Mouse (Mus musculus) heart, embryonic 15.5 days (tissue): ENCODE measurements around the gene Ksr2. TPM values are rescaled to one million over a fixed set of nuclear protein-coding genes. Genes with fewer than 3 reads are reported as not detected.

Experiments
- ATAC-seq: fragments of 200-750 bp; cut with Nextera tagmentation; replicated peaks from 2 replicates; pipeline ENCODE4 v1.8.0; 2017; ENCODE audit warnings: low read depth, moderate TSS enrichment; ENCODE audit not compliant: insufficient number of reproducible peaks, insufficient read depth, low FRiP score
- H3K27ac ChIP-seq: fragments of 300-500 bp; sonication (generic); 2 replicates; pipeline ENCODE4 v1.5.1; 2015; ENCODE audit warnings: mild to moderate bottlenecking, inconsistent platforms
- H3K27me3 ChIP-seq: fragments of 300-500 bp; sonication (generic); 2 replicates; pipeline ENCODE4 v1.6.1; 2015; ENCODE audit warnings: inconsistent platforms
- H3K36me3 ChIP-seq: fragments of 300-500 bp; sonication (generic); 2 replicates; pipeline ENCODE4 v1.6.1; 2015; ENCODE audit warnings: mild to moderate bottlenecking, inconsistent platforms
- H3K4me1 ChIP-seq: fragments of 300-500 bp; sonication (generic); replicated peaks from 2 replicates; pipeline ENCODE4 v1.6.1; 2015; ENCODE audit warnings: inconsistent platforms
- H3K4me2 ChIP-seq: fragments of 300-500 bp; sonication (generic); 2 replicates; pipeline ENCODE4 v1.6.1; 2015; ENCODE audit warnings: inconsistent platforms, mild to moderate bottlenecking, moderate library complexity
- H3K4me3 ChIP-seq: fragments of 300-500 bp; sonication (generic); 2 replicates; pipeline ENCODE4 v1.5.1; 2015; ENCODE audit warnings: mild to moderate bottlenecking, inconsistent platforms
- H3K9ac ChIP-seq: fragments of 300-500 bp; sonication (generic); 2 replicates; pipeline ENCODE4 v1.6.1; 2015; ENCODE audit warnings: mild to moderate bottlenecking, inconsistent platforms
- H3K9me3 ChIP-seq: fragments of 300-500 bp; sonication (generic); replicated peaks from 2 replicates; pipeline ENCODE4 v1.6.1; 2016; ENCODE audit warnings: inconsistent platforms
- WGBS: fragments of 180-500 bp; shearing (Covaris S2); methylation state at CpG from one replicate; pipeline ENCODE4 v1.1.7; 2015; ENCODE audit warnings: mixed read lengths; 5-methylcytosine and 5-hydroxymethylcytosine counted together
- polyA plus RNA-seq: library from polyadenylated mRNA; unstranded; fragments of >200 nt; fragmentation: Nextera tagmentation; extraction: Ambion mirVana; gene quantifications from 2 replicates; pipeline ENCODE4 v1.2.1, GENCODE M21; 2015

Ksr2 gene
- polyA plus RNA-seq, 1 experiment from 2014 or later = 0.08 TPM

DNA sequence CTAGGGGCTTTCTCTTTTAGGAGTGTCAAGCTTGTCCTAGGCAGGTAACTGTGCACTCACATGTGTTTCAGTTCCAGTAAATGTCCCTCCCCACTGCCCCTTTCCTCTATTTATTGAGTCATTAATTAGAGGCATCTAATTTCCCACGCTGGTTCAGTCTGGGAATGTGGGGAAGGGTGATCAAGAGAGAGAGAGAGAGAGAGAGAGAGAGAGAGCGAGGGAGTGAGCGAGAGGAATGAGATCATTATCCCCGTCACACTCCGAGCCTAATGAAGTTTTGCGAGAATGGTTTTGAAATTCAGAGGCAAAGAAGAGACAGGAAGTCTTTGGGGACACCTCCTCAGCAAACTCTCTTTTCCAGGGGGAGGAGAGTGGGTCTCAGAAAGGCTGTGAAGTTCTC, 117.2 kb downstream of the Ksr2 start:
- Histone ChIP-seq H3K27ac (no peak overlapping the region), H3K4me3 (no peak overlapping the region), H3K27me3 (peaks cover 38% of the 10 kb centered on the region), H3K4me2 (no peak overlapping the region), H3K9me3 (no peaks in the 10 kb centered on the region), H3K4me1 (no peaks in the 10 kb centered on the region), H3K36me3 (no peaks in the 10 kb centered on the region), H3K9ac (no peak overlapping the region)
- ATAC-seq = no peak
- 51% methylated on average over 6 of the region's 6 CpGs for WGBS

- ATAC-seq = no peak
- no peak overlapping the region for H3K4me2 ChIP-seq
- no peak overlapping the region for H3K27ac ChIP-seq
- no peak overlapping the region for H3K4me3 ChIP-seq
- no peak overlapping the region for H3K9ac ChIP-seq
- no peaks in the 10 kb centered on the region for H3K9me3 ChIP-seq
- 70% methylated on average over 3 of the region's 3 CpGs for WGBS
- no peaks in the 10 kb centered on the region for H3K4me1 ChIP-seq
- peaks cover 12% of the 10 kb centered on the region for H3K27me3 ChIP-seq
- no peaks in the 10 kb centered on the region for H3K36me3 ChIP-seq
Measured at GRCm38 (mm10) chr5:117539221-117539620, 125.4 kb downstream of the Ksr2 start.

GRCm38 (mm10) chr5:117541654-117542053, 127.9 kb downstream of the Ksr2 start:
- no peaks in the 10 kb centered on the region for H3K27me3 ChIP-seq
- no peaks in the 10 kb centered on the region for H3K36me3 ChIP-seq
- WGBS = 52% methylated on average over 8 of the region's 8 CpGs
- H3K9me3 ChIP-seq = no peaks in the 10 kb centered on the region
- no peak overlapping the region for H3K27ac ChIP-seq
- no peak overlapping the region for H3K4me3 ChIP-seq
- no peak for ATAC-seq
- H3K4me1 ChIP-seq = peaks cover 9% of the 10 kb centered on the region
- no peak overlapping the region for H3K9ac ChIP-seq
- H3K4me2 ChIP-seq = no peak overlapping the region

DNA sequence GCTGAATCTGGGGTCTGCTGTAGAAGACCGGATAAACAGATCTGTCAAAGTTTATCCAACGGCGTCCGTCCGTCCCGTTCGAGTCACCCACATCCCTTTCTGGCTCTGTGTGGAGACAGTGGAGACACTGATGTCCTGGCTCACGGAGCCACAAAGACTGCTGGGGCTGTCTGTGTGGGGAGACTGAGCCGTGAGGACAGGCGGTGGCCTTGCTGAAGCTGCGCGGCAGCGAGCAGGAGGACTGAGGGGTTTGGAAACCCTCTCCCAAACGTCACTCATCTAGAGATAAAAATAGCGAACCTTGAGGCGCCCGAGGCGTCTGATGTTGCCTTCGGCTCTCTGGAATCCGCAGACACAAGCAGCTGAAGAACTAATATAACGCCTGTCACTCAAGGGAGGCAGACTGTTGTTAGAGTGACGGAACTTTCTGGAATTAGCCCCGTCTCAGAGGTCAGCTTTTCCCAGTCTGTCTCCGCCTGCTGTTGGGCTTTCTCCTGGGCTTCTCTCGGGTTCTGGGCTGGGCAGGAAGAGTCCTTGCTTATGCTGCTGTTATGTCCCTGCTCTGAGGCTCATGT, 133.0 kb downstream of the Ksr2 start:
- no peaks in the 10 kb centered on the region for H3K9me3 ChIP-seq
- no peak for ATAC-seq
- peak overlapping the region; percentile 10 for H3K4me3 ChIP-seq
- H3K27ac ChIP-seq = 0 out of 2 replicates have a peak overlapping the region, but pooled peaks have one; percentile 1
- no peaks in the 10 kb centered on the region for H3K36me3 ChIP-seq
- no peak overlapping the region for H3K9ac ChIP-seq
- peaks cover 17% of the 10 kb centered on the region for H3K4me1 ChIP-seq
- H3K4me2 ChIP-seq = peak overlapping the region; percentile 54
- WGBS = 32% methylated on average over 25 of the region's 25 CpGs
- H3K27me3 ChIP-seq = no peaks in the 10 kb centered on the region

- Histone ChIP-seq H3K27ac (no peak overlapping the region), H3K9me3 (no peaks in the 10 kb centered on the region), H3K4me3 (no peak overlapping the region), H3K9ac (no peak overlapping the region), H3K4me1 (peaks cover 11% of the 10 kb centered on the region; the same call in 1 of the 2 replicates), H3K4me2 (no peak overlapping the region), H3K36me3 (no peaks in the 10 kb centered on the region), H3K27me3 (no peaks in the 10 kb centered on the region)
- WGBS = 29% methylated on average over 9 of the region's 9 CpGs
- ATAC-seq = no peak
Measured at GRCm38 (mm10) chr5:117550992-117551391, 137.2 kb downstream of the Ksr2 start.

- Histone ChIP-seq H3K4me2 (no peak overlapping the region), H3K27ac (no peak overlapping the region), H3K9ac (no peak overlapping the region), H3K9me3 (no peaks in the 10 kb centered on the region), H3K27me3 (no peaks in the 10 kb centered on the region), H3K36me3 (no peaks in the 10 kb centered on the region), H3K4me3 (no peak overlapping the region), H3K4me1 (peaks cover 4% of the 10 kb centered on the region; the same call in 1 of the 2 replicates)
- 94% methylated on average over 8 of the region's 8 CpGs for WGBS
- ATAC-seq = no peak
Measured at GRCm38 (mm10) chr5:117552096-117552495, 138.3 kb downstream of the Ksr2 start.

DNA sequence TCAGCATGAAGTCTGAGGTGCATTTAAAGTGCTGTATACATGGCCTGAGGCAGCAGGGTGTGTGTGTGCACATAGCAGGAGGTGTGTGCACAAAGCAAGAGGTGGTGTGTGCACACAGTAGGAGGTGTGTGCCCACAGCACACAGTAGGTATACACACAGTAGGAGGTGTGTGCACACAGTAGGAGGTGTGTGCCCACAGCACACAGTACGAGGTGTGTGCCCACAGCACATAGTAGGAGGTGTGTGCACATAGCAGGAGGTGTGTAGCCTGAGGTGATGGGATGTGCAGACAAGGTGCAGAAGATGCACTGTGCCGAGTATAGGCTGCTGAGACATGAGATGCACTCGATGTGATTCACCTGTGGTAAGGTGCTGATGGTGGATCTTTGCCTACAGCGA, 140.7 kb downstream of the Ksr2 start:
- H3K4me3 ChIP-seq = no peak overlapping the region
- no peak for ATAC-seq
- 79% methylated on average over 4 of the region's 4 CpGs for whole genome bisulfite sequencing
- no peaks in the 10 kb centered on the region for H3K36me3 ChIP-seq
- 0 out of 2 replicates have a peak, but pooled peaks cover 3% of the 10 kb centered on the region for H3K4me1 ChIP-seq
- no peak overlapping the region for H3K9ac ChIP-seq
- no peak overlapping the region for H3K27ac ChIP-seq
- H3K9me3 ChIP-seq = no peaks in the 10 kb centered on the region
- no peak overlapping the region for H3K4me2 ChIP-seq
- no peaks in the 10 kb centered on the region for H3K27me3 ChIP-seq

DNA sequence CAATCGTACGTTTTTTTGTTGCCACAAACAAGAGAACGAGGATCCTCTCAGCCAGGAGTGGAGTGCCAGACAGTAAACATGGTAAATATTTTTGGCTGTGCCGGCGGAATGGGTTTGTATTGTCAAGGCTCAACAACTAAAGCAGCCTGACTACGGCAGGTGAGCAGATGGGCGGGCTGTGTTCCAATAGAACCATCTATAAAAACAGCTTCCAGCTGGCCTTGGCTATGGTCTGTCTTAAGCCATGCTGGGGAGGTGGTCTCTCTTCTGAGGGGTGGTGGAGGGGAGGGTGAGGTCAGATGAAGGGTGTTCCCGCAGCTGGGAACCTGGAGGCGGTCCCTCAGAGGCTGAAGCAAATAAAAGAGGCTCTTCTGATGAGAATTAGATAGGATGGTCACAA, 142.8 kb downstream of the Ksr2 start:
- H3K9ac ChIP-seq = no peak overlapping the region
- 78% methylated on average over 9 of the region's 9 CpGs for WGBS

GRCm38 (mm10) chr5:117561080-117561479, 147.3 kb downstream of the Ksr2 start:
- no peaks in the 10 kb centered on the region for H3K9me3 ChIP-seq
- H3K9ac ChIP-seq = no peak overlapping the region
- H3K4me3 ChIP-seq = no peak overlapping the region
- H3K4me2 ChIP-seq = no peak overlapping the region
- H3K36me3 ChIP-seq = no peaks in the 10 kb centered on the region
- H3K4me1 ChIP-seq = no peaks in the 10 kb centered on the region
- ATAC-seq = no peak
- no peak overlapping the region for H3K27ac ChIP-seq
- no peaks in the 10 kb centered on the region for H3K27me3 ChIP-seq
- 77% methylated on average over 2 of the region's 2 CpGs for WGBS

More for the DNA sequence above, 142.8 kb downstream of the Ksr2 start:
- Histone ChIP-seq H3K27ac (no peak overlapping the region), H3K4me3 (no peak overlapping the region), H3K9me3 (no peaks in the 10 kb centered on the region), H3K4me2 (no peak overlapping the region), H3K27me3 (no peaks in the 10 kb centered on the region), H3K4me1 (no peaks in the 10 kb centered on the region), H3K36me3 (no peaks in the 10 kb centered on the region)
- no peak for ATAC-seq

DNA sequence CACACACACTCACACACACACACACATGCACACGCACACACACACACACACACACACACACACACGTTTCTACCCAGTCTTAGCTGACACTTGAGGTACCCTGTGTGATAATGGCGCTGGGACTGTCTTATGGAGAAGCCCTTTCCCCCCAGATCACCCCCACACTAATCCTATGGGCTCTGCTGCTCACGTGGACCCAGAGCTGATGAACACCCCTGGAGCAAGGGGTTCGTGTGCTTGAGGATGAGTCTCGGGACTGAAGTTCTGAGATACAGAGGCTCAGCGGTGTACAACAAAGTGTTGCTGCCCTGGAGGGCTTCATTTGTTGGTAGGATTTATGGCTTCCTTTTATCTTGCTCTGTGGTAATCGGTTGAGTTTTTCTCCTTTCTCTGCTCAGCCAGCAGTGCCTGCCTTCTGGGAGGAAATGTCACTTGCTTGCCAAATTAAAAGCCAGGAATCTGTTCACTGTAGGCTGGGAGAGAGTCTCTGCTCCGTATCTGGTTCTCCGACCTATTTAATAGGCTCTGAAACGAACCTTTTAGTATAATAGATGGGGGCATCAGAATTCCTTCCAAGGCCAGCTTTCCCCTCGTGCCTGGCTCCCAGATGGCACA, 152.4 kb downstream of the Ksr2 start:
- no peaks in the 10 kb centered on the region for H3K9me3 ChIP-seq
- WGBS = 63% methylated on average over 12 of the region's 12 CpGs
- H3K36me3 ChIP-seq = no peaks in the 10 kb centered on the region
- no peak overlapping the region for H3K27ac ChIP-seq
- H3K9ac ChIP-seq = no peak overlapping the region
- ATAC-seq = 0 out of 2 replicates have a peak, but pooled peaks have one; percentile 39
- no peak overlapping the region for H3K4me2 ChIP-seq
- no peaks in the 10 kb centered on the region for H3K4me1 ChIP-seq
- no peaks in the 10 kb centered on the region for H3K27me3 ChIP-seq
- H3K4me3 ChIP-seq = no peak overlapping the region

GRCm38 (mm10) chr5:117569190-117569795, 155.5 kb downstream of the Ksr2 start:
- WGBS = 77% methylated on average over 6 of the region's 6 CpGs
- Histone ChIP-seq H3K4me3 (no peak overlapping the region), H3K9ac (no peak overlapping the region), H3K36me3 (no peaks in the 10 kb centered on the region), H3K27ac (no peak overlapping the region), H3K27me3 (no peaks in the 10 kb centered on the region), H3K4me1 (no peaks in the 10 kb centered on the region), H3K4me2 (no peak overlapping the region), H3K9me3 (no peaks in the 10 kb centered on the region)
- no peak for ATAC-seq

- H3K27ac ChIP-seq = no peak overlapping the region
- H3K4me3 ChIP-seq = no peak overlapping the region
- H3K9ac ChIP-seq = no peak overlapping the region
- no peak overlapping the region for H3K4me2 ChIP-seq
- H3K4me1 ChIP-seq = no peaks in the 10 kb centered on the region
- no peaks in the 10 kb centered on the region for H3K36me3 ChIP-seq
- no peaks in the 10 kb centered on the region for H3K9me3 ChIP-seq
- 75% methylated on average over 14 of the region's 14 CpGs for WGBS
- ATAC-seq = no peak
- no peaks in the 10 kb centered on the region for H3K27me3 ChIP-seq
Measured at GRCm38 (mm10) chr5:117572428-117572827, 158.6 kb downstream of the Ksr2 start.
